Mouse (Mus musculus): ENCODE data around the gene Tmppe.

GRCm38 (mm10) chr9:114451615-114452014 lies 50.7 kb downstream of the Tmppe start:
- no peak for TF ChIP-seq POLR2A (IDR thresholded peaks at IDR 0.05; ENCODE audit: borderline replicate concordance, control insufficient read depth, low read depth, low read length)
- TF ChIP-seq CTCF (IDR thresholded peaks at IDR 0.05; ENCODE audit: control insufficient read depth, insufficient read depth, low read length), result no peak
